Mouse (Mus musculus): ENCODE results near the gene Sp2.

Sp2 gene

DNA sequence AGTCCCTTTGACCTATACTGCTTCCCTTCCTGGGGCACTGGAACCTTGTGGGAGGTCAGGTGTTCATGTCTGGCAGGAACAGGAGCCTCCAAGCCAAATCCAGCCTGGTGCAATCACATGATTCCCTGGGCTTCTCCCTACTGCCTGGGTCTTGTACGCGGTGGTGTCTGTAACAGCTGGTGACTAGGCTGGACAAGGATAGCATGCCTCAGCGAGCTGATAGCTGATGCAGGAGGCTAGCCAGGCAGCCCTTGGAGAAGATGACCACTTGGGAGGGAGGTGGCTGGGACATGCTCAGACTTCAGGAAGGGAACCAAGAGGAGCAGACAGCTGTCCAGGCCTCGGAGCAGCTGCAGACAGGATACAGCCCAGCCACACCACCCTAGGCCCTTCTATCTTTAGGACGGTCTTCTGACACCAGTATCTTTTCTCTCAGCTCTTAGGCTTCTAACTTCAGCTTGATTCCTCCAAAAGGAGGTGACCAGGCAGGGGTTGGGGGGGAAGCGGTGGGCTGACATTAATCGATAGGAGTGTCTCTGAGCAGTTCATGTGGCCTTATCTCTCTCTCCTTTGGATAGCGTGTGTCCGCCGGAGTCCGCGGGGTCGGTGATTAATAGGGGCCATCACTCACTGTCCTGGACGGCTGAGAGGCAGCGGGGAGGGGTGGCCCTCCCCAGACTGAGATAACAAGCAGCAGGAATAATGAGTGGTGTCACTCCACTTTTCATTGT lies 76.2 kb downstream of the Sp2 start:
- DNase-seq, result no peak
